Mouse (Mus musculus) frontal cortex, postnatal 10 days (tissue): ENCODE results near the gene Vars.
"Not testable (repeated sequence)": the region's sequence is repeated elsewhere in the genome, so short reads cannot be mapped to it uniquely, and the experiment has no call there.

Experiments used
- DNase-seq, 2 experiments: peaks; one replicate each; pipeline ENCODE4 v3.0.0; 2022; ENCODE audit warnings: low spot score in 2 of 2, mixed read lengths in 1 of 2

Vars gene

GRCm38 (mm10) chr17:35023756-35024155 lies 23.0 kb downstream of the Vars start:
- DNase-seq: no peak

- no peak for DNase-seq
These were observed 23.5 kb downstream of the Vars start for GRCm38 (mm10) chr17:35024261-35024660.

GRCm38 (mm10) chr17:35024691-35025488 lies 24.1 kb downstream of the Vars start:
- DNase-seq: no peak

- DNase-seq: no peak
These were observed 25.4 kb downstream of the Vars start for GRCm38 (mm10) chr17:35026206-35026605.

- DNase-seq: peak; percentile 48 to 71
These were observed 26.7 kb downstream of the Vars start, which contains the start of gene Sapcd1 for GRCm38 (mm10) chr17:35027277-35028068. Gene Sapcd1, minus strand, starts transcription at chr17:35028016.

GRCm38 (mm10) chr17:35028315-35028714 lies 27.5 kb downstream of the Vars start:
- no peak for DNase-seq

GRCm38 (mm10) chr17:35029691-35030532 lies 29.1 kb downstream of the Vars start:
- DNase-seq: no peak

- DNase-seq: no peak
These were observed 30.5 kb downstream of the Vars start for GRCm38 (mm10) chr17:35031272-35031671.

- no peak for DNase-seq
These were observed 31.1 kb downstream of the Vars start for GRCm38 (mm10) chr17:35031880-35032279.

GRCm38 (mm10) chr17:35032323-35032870 lies 31.6 kb downstream of the Vars start:
- DNase-seq: no peak

- DNase-seq: not testable (repeated sequence)
These were observed 32.9 kb downstream of the Vars start for GRCm38 (mm10) chr17:35033703-35034102.

- DNase-seq: no peak
These were observed 34.1 kb downstream of the Vars start for GRCm38 (mm10) chr17:35034896-35035295.

GRCm38 (mm10) chr17:35039121-35039873 lies 38.5 kb downstream of the Vars start:
- no peak for DNase-seq

GRCm38 (mm10) chr17:35043794-35044193 lies 43.0 kb downstream of the Vars start:
- DNase-seq: no peak

GRCm38 (mm10) chr17:35044904-35045806 lies 44.4 kb downstream of the Vars start:
- no peak for DNase-seq

- no peak for DNase-seq
These were observed 45.3 kb downstream of the Vars start for GRCm38 (mm10) chr17:35045807-35046680.

GRCm38 (mm10) chr17:35046681-35047455 lies 46.1 kb downstream of the Vars start, which contains the start of gene Msh5:
Gene Msh5, minus strand, starts transcription at chr17:35046745.
- peak; percentile 95 to 96 for DNase-seq

GRCm38 (mm10) chr17:35047688-35048087 lies 46.9 kb downstream of the Vars start:
- no peak for DNase-seq
